ENCODE assay signal across 8 mouse cellular contexts in genomic region chr4:10872685-10873539, GRCm38 (mm10). TPM values are rescaled to one million over a fixed set of nuclear protein-coding genes. Genes with fewer than 3 reads are reported as not detected.
DNase-seq lines count a peak whose midpoint lies in the region; ATAC-seq and TF ChIP-seq lines count a peak whose summit lies in the region.

No protein-coding gene starts in this region.

- no peaks in the 10 kb centered on the region for H3K36me3 ChIP-seq in forebrain, embryonic 16.5 days (ENCODE audit: control insufficient read depth, insufficient read depth)
- H3K36me3 ChIP-seq in liver, embryonic 14.5 days (replicated peaks; ENCODE audit: control insufficient read depth, insufficient read depth, low read depth): no peaks in the 10 kb centered on the region

- H3K4me2 ChIP-seq in forebrain, embryonic 16.5 days (ENCODE audit: low read length): peak overlapping the region; percentile 74
- peak overlapping the region; percentile 86 for H3K4me2 ChIP-seq in liver, embryonic 14.5 days (ENCODE audit: low read depth)

- ATAC-seq in forebrain, embryonic 16.5 days: no peak
- 0 out of 2 replicates have a peak, but pooled peaks have one; percentile 14 for ATAC-seq in liver, embryonic 14.5 days (ENCODE audit: insufficient read depth)

- 22% methylated on average over 16 of the region's 16 CpGs for WGBS in forebrain, embryonic 16.5 days
- WGBS in liver, embryonic 14.5 days (ENCODE audit: insufficient replicate concordance): 23% methylated on average over 16 of the region's 16 CpGs

- H3K9me3 ChIP-seq in forebrain, embryonic 16.5 days (ENCODE audit: control insufficient read depth, low read length): no peaks in the 10 kb centered on the region
- no peaks in the 10 kb centered on the region for H3K9me3 ChIP-seq in liver, embryonic 14.5 days (ENCODE audit: control insufficient read depth, low read length)

- peak; percentile 18 to 21 for DNase-seq in left cerebral cortex, postnatal 25 days (ENCODE audit: low spot score in 2 of 2)
- no peak for DNase-seq in left cerebral cortex, adult 18-20 months (ENCODE audit: low spot score in 2 of 2)
- no peak for DNase-seq in liver, embryonic 14.5 days (ENCODE audit: low read depth in 3 of 3, low spot score in 3 of 3)
- DNase-seq in natural killer cell, adult 2 months (ENCODE audit: low spot score in 2 of 2): no peak
- DNase-seq in adrenal gland, postnatal 14 days: no peak
- no peak for DNase-seq in kidney, postnatal 36 days

- no peak overlapping the region for H3K27ac ChIP-seq in bone marrow macrophage, adult 2 months (ENCODE audit: insufficient read depth, low read depth, low read length)
- peak overlapping the region; percentile 28; the same call in 1 of the 2 replicates for H3K27ac ChIP-seq in forebrain, embryonic 16.5 days (ENCODE audit: low read length)
- peak overlapping the region; percentile 96 for H3K27ac ChIP-seq in liver, embryonic 14.5 days

- H3K27me3 ChIP-seq in forebrain, embryonic 16.5 days (replicated peaks; ENCODE audit: control insufficient read depth, insufficient read depth, low read length): no peaks in the 10 kb centered on the region
- no peaks in the 10 kb centered on the region for H3K27me3 ChIP-seq in liver, embryonic 14.5 days (ENCODE audit: control insufficient read depth, insufficient read depth, low read length)

- peak overlapping the region; percentile 90 for H3K4me3 ChIP-seq in bone marrow macrophage, adult 2 months (ENCODE audit: insufficient read depth, low read length)
- H3K4me3 ChIP-seq in forebrain, embryonic 16.5 days (replicated peaks; ENCODE audit: low read length): peak overlapping the region; percentile 62
- peak overlapping the region; percentile 64 to 93 for H3K4me3 ChIP-seq in liver, embryonic 14.5 days (ENCODE audit: insufficient read depth in 1 of 2, low read depth in 2 of 2, low read length in 2 of 2)

- TF ChIP-seq CTCF in bone marrow macrophage, adult 2 months (IDR thresholded peaks at IDR 0.05; ENCODE audit: low read depth, low read length): no peak
- no peak for TF ChIP-seq CTCF in liver, embryonic 14.5 days (IDR thresholded peaks at IDR 0.05; ENCODE audit: low read depth)

- intact Hi-C loops in left cerebral cortex, postnatal 25 days (cut with DNase I): no loop called here

- H3K4me1 ChIP-seq in bone marrow macrophage, adult 2 months (ENCODE audit: control insufficient read depth, insufficient read depth, low read length): peaks cover 5% of the 10 kb centered on the region; the same call in 1 of the 2 replicates
- H3K4me1 ChIP-seq in forebrain, embryonic 16.5 days (replicated peaks; ENCODE audit: control insufficient read depth, insufficient read depth, low read length): peaks cover 11% of the 10 kb centered on the region
- H3K4me1 ChIP-seq in liver, embryonic 14.5 days (replicated peaks; ENCODE audit: control insufficient read depth in 2 of 2, insufficient read depth in 2 of 2, low read length in 1 of 2): peaks cover 6 to 11% of the 10 kb centered on the region in 2 experiments

- TF ChIP-seq EP300 in liver, embryonic 14.5 days (IDR thresholded peaks at IDR 0.05; ENCODE audit: low read depth): no peak

- no peak for TF ChIP-seq POLR2A in bone marrow macrophage, adult 2 months (IDR thresholded peaks at IDR 0.05; ENCODE audit: borderline replicate concordance, low read depth, low read length)

- H3K9ac ChIP-seq in forebrain, embryonic 16.5 days (replicated peaks; ENCODE audit: low read depth, low read length): peak overlapping the region; percentile 44
- peak overlapping the region; percentile 97 for H3K9ac ChIP-seq in liver, embryonic 14.5 days (replicated peaks)

RNA-seq across cellular contexts. Expression of gene 2610301B20Rik, which starts 1.4 kb away (rescaled TPM):
- 10 to 100 TPM; 32.6 to 34.3 TPM for total RNA-seq in left cerebral cortex, postnatal 25 days (2021)
- total RNA-seq in left cerebral cortex, adult 18-20 months (2021): 10 to 100 TPM; 34.2 to 35.6 TPM
- 7.5 and 10.2 TPM in 2 replicates for polyA plus RNA-seq in bone marrow macrophage, adult 2 months (2012; ENCODE audit: insufficient read depth, insufficient read length, missing spikeins)
- polyA plus RNA-seq in forebrain, embryonic 16.5 days (2015; fragmentation: Nextera tagmentation; extraction: Ambion mirVana): 45.7 and 47.6 TPM in 2 replicates
- polyA plus RNA-seq in liver, embryonic 14.5 days (2012; rRNA removed): 5.1 and 6.2 TPM in 2 replicates
- 9.8 and 10.0 TPM in 2 replicates for polyA plus RNA-seq in liver, embryonic 14.5 days (2014; fragmentation: Nextera tagmentation; extraction: Ambion mirVana)
- 16.4 and 19.3 TPM in 2 replicates for total RNA-seq in adrenal gland, postnatal 14 days (2021)

Comparison
In these comparisons a context has a peak if more than half of its experiments do, and no peak if none do; other contexts are left out.
1. DNase-seq: peak in left cerebral cortex, postnatal 25 days (2 of 2); none in left cerebral cortex, adult 18-20 months (0 of 2), liver, embryonic 14.5 days (0 of 3), natural killer cell, adult 2 months (0 of 2), adrenal gland, postnatal 14 days (single experiment) and kidney, postnatal 36 days (0 of 2).
2. Peak in every context shown above with its lines, with median percentiles within 50 percentile points of each other: H3K4me3 ChIP-seq.